Mouse (Mus musculus) megakaryocyte-erythroid progenitor cell, adult 5-6 weeks (primary cell): ENCODE results near the gene Rps21. TPM values are rescaled to one million over a fixed set of nuclear protein-coding genes. Genes with fewer than 3 reads are reported as not detected.

ENCODE experiments used
- total RNA-seq, 2 experiments: library from RNA; stranded (forward) in 1 of 2; stranded (reverse) in 1 of 2; fragments of 200-1000, 215-1000 nt in 1 of 2; fragments of >200 nt in 1 of 2; fragmentation: Nextera tagmentation in 1 of 2; gene quantifications; 2 replicates each; pipeline ENCODE4 v1.2.3; 2014 to 2017

The Rps21 gene
- total RNA-seq, 2 experiments from 2014 or later: 2,831 to 4,041 TPM

Other genes starting within 250 kb of the Rps21 start
- gene Lsm14b, start 232.4 kb upstream of the Rps21 start, total RNA-seq (2014; fragmentation: Nextera tagmentation): 14.9 and 28.0 TPM in 2 replicates
- 25.1 and 44.2 TPM in 2 replicates for gene Lsm14b, start 232.4 kb upstream of the Rps21 start, total RNA-seq (2017)
- gene Psma7, start 214.9 kb upstream of the Rps21 start, total RNA-seq (2014; fragmentation: Nextera tagmentation): 333 and 334 TPM in 2 replicates
- gene Psma7, start 214.9 kb upstream of the Rps21 start, total RNA-seq (2017): 395 and 441 TPM in 2 replicates
- gene Ss18l1, start 214.9 kb upstream of the Rps21 start, total RNA-seq (2014; fragmentation: Nextera tagmentation): 2.2 and 3.4 TPM in 2 replicates
- 2.3 and 4.0 TPM in 2 replicates for gene Ss18l1, start 214.9 kb upstream of the Rps21 start, total RNA-seq (2017)
- 14.0 and 20.9 TPM in 2 replicates for gene Mtg2, start 186.8 kb upstream of the Rps21 start, total RNA-seq (2014; fragmentation: Nextera tagmentation)
- 14.8 and 16.7 TPM in 2 replicates for gene Mtg2, start 186.8 kb upstream of the Rps21 start, total RNA-seq (2017)
- not detected in 2 replicates for gene Hrh3, start 152.9 kb upstream of the Rps21 start, total RNA-seq (2014; fragmentation: Nextera tagmentation)
- not detected in 2 replicates for gene Hrh3, start 152.9 kb upstream of the Rps21 start, total RNA-seq (2017)
- gene Osbpl2, start 138.1 kb upstream of the Rps21 start, total RNA-seq (2014; fragmentation: Nextera tagmentation): 23.9 and 25.4 TPM in 2 replicates
- 29.4 and 35.1 TPM in 2 replicates for gene Osbpl2, start 138.1 kb upstream of the Rps21 start, total RNA-seq (2017)
- gene Adrm1, start 85.9 kb upstream of the Rps21 start, total RNA-seq (2014; fragmentation: Nextera tagmentation): 143 and 144 TPM in 2 replicates
- 51.7 and 76.2 TPM in 2 replicates for gene Adrm1, start 85.9 kb upstream of the Rps21 start, total RNA-seq (2017)
- 0.04 and 0.25 TPM in 2 replicates for gene Lama5, start 31.5 kb upstream of the Rps21 start, total RNA-seq (2014; fragmentation: Nextera tagmentation)
- gene Lama5, start 31.5 kb upstream of the Rps21 start, total RNA-seq (2017): 0.05 TPM in 1 of 2 replicates, not detected in the other
- 13.8 and 14.4 TPM in 2 replicates for gene Cables2, start 16.1 kb downstream of the Rps21 start, total RNA-seq (2014; fragmentation: Nextera tagmentation)
- 7.4 and 20.8 TPM in 2 replicates for gene Cables2, start 16.1 kb downstream of the Rps21 start, total RNA-seq (2017)
- gene Rbbp8nl, start 32.5 kb downstream of the Rps21 start, total RNA-seq (2014; fragmentation: Nextera tagmentation): not detected in 2 replicates
- gene Rbbp8nl, start 32.5 kb downstream of the Rps21 start, total RNA-seq (2017): not detected in 2 replicates
- gene Gata5, start 77.3 kb downstream of the Rps21 start, total RNA-seq (2014; fragmentation: Nextera tagmentation): not detected in 2 replicates
- not detected in 2 replicates for gene Gata5, start 77.3 kb downstream of the Rps21 start, total RNA-seq (2017)
- gene Slco4a1, start 198.9 kb downstream of the Rps21 start, total RNA-seq (2014; fragmentation: Nextera tagmentation): 2.2 TPM in 1 of 2 replicates, not detected in the other
- 0.80 and 1.5 TPM in 2 replicates for gene Slco4a1, start 198.9 kb downstream of the Rps21 start, total RNA-seq (2017)
- gene Ntsr1, start 242.6 kb downstream of the Rps21 start, total RNA-seq (2014; fragmentation: Nextera tagmentation): not detected in 2 replicates
- not detected in 2 replicates for gene Ntsr1, start 242.6 kb downstream of the Rps21 start, total RNA-seq (2017)